Mouse (Mus musculus): Measurements from ENCODE around the gene Wdr73. TPM values are rescaled to one million over a fixed set of nuclear protein-coding genes. Genes with fewer than 3 reads are reported as not detected.

The Wdr73 gene
- polyA plus RNA-seq, 1 experiment = 15.1 TPM

DNA sequence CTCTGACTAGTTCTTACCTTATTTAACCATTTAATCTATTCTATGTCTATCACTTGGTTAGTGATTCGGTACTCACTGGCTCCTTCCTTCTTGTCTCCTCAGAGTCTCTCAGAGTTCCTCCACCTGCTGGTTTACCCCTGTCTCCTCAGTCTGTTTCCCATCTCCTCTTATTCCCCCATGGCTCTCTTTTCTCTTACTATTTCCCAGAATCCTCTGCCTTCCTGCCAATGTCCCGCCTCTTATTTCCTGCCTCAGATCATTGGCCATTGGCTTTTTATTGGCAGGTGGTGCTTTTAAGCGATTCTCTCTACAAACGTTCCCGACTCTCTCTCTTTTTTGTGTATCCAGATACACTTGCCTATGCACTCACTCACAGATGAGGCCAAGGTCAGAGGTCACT is 54.4 kb downstream of the Wdr73 start:
- H3K4me2 ChIP-seq (ENCODE audit: low read depth) = no peak overlapping the region
- no peak overlapping the region for H3ac ChIP-seq (ENCODE audit: control insufficient read depth, insufficient read length)
- TF ChIP-seq TCF12 (IDR thresholded peaks at IDR 0.05; ENCODE audit: insufficient read depth, poor library complexity, severe bottlenecking) = no peak
- H3K27me3 ChIP-seq (ENCODE audit: control insufficient read depth, insufficient read depth, insufficient read length) = no peaks in the 10 kb centered on the region
- peaks cover 11% of the 10 kb centered on the region for H3K79me2 ChIP-seq (ENCODE audit: control insufficient read depth, insufficient read depth)
- H3K36me3 ChIP-seq (ENCODE audit: control insufficient read depth, insufficient read depth) = peaks cover 3% of the 10 kb centered on the region
- H3K4me3 ChIP-seq = no peak overlapping the region

DNA sequence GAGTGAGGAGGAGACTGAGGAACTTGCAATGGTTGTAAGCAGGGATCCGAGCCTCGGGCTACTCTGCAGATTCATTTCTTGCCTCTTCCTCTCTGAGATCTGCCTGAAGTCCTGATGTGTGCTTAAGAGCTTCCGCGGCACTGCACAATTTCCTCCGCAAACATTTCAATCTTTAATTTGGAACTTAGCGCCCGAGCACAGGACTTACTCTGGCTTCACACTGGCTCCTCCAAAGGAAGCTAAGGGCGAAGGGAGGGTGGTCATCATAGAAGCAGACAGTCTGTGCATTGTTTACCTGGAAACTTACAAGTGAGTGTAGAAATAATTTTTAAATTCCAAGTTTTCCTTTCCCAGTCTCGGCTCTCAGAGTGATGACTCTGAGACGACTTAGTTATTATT is 54.8 kb downstream of the Wdr73 start:
- TF ChIP-seq TCF3 (IDR thresholded peaks at IDR 0.05; ENCODE audit: insufficient read length, low read depth) = no peak
- no peak for TF ChIP-seq MYOD1 (IDR thresholded peaks at IDR 0.05; ENCODE audit: control insufficient read depth in 1 of 3, insufficient read length in 2 of 3, low read depth in 2 of 3)
- no peak for TF ChIP-seq MAX (IDR thresholded peaks at IDR 0.05; ENCODE audit: low read depth)
- TF ChIP-seq POLR2AphosphoS2 (IDR thresholded peaks at IDR 0.05; ENCODE audit: insufficient read length, low read depth) = no peak
- no peak for TF ChIP-seq USF1 (IDR thresholded peaks at IDR 0.05; ENCODE audit: low read depth)
- TF ChIP-seq CEBPB (IDR thresholded peaks at IDR 0.05; ENCODE audit: insufficient read depth, poor library complexity, severe bottlenecking) = no peak
- TF ChIP-seq REST (IDR thresholded peaks at IDR 0.05; ENCODE audit: insufficient read depth, insufficient read length) = no peak
- TF ChIP-seq E2F4 (IDR thresholded peaks at IDR 0.05; ENCODE audit: insufficient read depth) = no peak
- no peak for TF ChIP-seq TCF12 (IDR thresholded peaks at IDR 0.05; ENCODE audit: insufficient read depth, poor library complexity, severe bottlenecking)
- no peak for TF ChIP-seq MYOG (IDR thresholded peaks at IDR 0.05; ENCODE audit: control insufficient read depth in 1 of 3, insufficient read depth in 1 of 3, insufficient read length in 2 of 3, low read depth in 2 of 3)
- Histone ChIP-seq H3K4me3 (no peak overlapping the region), H3K27me3 (ENCODE audit: control insufficient read depth, insufficient read depth, insufficient read length) (no peaks in the 10 kb centered on the region)

DNA sequence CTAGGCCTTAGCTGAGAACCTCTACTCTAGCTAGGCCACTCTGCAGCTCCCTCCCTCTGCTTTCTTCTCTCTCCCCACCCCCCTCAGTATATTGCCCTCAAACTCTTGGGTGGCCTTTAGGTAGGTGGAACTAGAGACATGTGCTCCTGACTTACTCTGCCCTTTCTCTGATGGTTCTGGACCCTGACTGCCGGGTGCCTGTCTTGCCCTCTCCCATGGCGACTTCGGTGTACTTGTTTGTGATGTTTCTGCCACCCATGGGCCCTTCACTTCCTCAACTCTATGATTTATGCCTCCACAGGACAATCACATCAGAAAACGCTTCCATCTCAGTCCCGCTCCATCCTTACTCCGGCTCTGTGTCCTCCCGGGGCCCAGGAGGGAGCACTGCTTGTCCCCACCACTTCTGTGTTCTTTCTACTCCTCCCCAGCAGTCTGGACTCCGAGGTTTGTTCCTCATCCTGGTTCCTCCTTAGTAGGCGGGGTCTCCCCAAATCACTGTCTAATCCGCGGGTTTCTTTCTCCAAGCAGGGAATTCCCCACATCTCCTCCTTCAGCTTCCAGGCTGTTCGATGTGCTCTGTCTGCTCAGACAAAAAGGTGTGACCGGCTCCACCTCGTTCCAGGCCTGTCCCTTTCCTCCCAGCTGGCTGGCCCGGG is 55.3 kb downstream of the Wdr73 start:
- Histone ChIP-seq H3K36me3 (ENCODE audit: control insufficient read depth, insufficient read depth) (peaks cover 3% of the 10 kb centered on the region), H3K79me2 (ENCODE audit: control insufficient read depth, insufficient read depth) (peaks cover 11% of the 10 kb centered on the region), H3K4me2 (ENCODE audit: low read depth) (no peak overlapping the region), H3K4me3 (no peak overlapping the region), H3ac (ENCODE audit: control insufficient read depth, insufficient read length) (no peak overlapping the region), H3K27me3 (ENCODE audit: control insufficient read depth, insufficient read depth, insufficient read length) (no peaks in the 10 kb centered on the region)
- TF ChIP-seq POLR2A (IDR thresholded peaks at IDR 0.05; ENCODE audit: insufficient read length, low read depth) (no peak), POLR2AphosphoS2 (IDR thresholded peaks at IDR 0.05; ENCODE audit: insufficient read length, low read depth) (no peak), TCF12 (IDR thresholded peaks at IDR 0.05; ENCODE audit: insufficient read depth, poor library complexity, severe bottlenecking) (no peak), TCF3 (IDR thresholded peaks at IDR 0.05; ENCODE audit: insufficient read length, low read depth) (no peak), E2F4 (IDR thresholded peaks at IDR 0.05; ENCODE audit: insufficient read depth) (no peak), REST (IDR thresholded peaks at IDR 0.05; ENCODE audit: insufficient read depth, insufficient read length) (no peak), SRF (IDR thresholded peaks at IDR 0.05; ENCODE audit: control insufficient read depth, insufficient read length, low read depth) (no peak), MYOD1 (IDR thresholded peaks at IDR 0.05; ENCODE audit: control insufficient read depth in 1 of 3, insufficient read length in 2 of 3, low read depth in 2 of 3) (no peak), CEBPB (IDR thresholded peaks at IDR 0.05; ENCODE audit: insufficient read depth, poor library complexity, severe bottlenecking) (no peak), MAX (IDR thresholded peaks at IDR 0.05; ENCODE audit: low read depth) (no peak), USF1 (IDR thresholded peaks at IDR 0.05; ENCODE audit: low read depth) (no peak), MYOG (IDR thresholded peaks at IDR 0.05; ENCODE audit: control insufficient read depth in 1 of 3, insufficient read depth in 1 of 3, insufficient read length in 2 of 3, low read depth in 2 of 3) (no peak)

More for the DNA sequence above, 54.8 kb downstream of the Wdr73 start:
- Histone ChIP-seq H3ac (ENCODE audit: control insufficient read depth, insufficient read length) (no peak overlapping the region), H3K4me2 (ENCODE audit: low read depth) (no peak overlapping the region), H3K36me3 (ENCODE audit: control insufficient read depth, insufficient read depth) (peaks cover 3% of the 10 kb centered on the region), H3K79me2 (ENCODE audit: control insufficient read depth, insufficient read depth) (peaks cover 11% of the 10 kb centered on the region)

DNA sequence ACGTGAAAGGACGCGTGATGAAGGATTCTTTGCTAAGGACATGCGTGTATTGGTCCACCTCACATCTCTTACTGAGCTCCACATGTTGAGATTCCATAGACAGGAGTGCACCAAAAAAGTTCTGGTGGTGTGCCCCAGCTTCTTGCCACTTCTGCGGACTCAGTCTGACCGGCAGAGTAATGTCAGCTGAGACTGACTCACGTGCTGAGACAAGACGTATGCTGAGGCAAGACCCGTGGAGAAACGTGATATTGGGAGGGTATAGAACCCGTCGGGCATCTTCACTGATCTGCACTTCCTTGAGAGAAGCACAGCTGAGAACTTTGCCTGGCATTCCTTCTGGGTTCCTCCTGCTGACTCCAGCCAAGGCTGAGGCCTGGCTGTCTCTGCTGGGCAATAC is 56.4 kb downstream of the Wdr73 start:
- no peak overlapping the region for H3K4me3 ChIP-seq
- peaks cover 18% of the 10 kb centered on the region for H3K79me2 ChIP-seq (ENCODE audit: control insufficient read depth, insufficient read depth)
- H3K36me3 ChIP-seq (ENCODE audit: control insufficient read depth, insufficient read depth) = peaks cover 3% of the 10 kb centered on the region
- no peak for TF ChIP-seq TCF12 (IDR thresholded peaks at IDR 0.05; ENCODE audit: insufficient read depth, poor library complexity, severe bottlenecking)
- TF ChIP-seq POLR2AphosphoS2 (IDR thresholded peaks at IDR 0.05; ENCODE audit: insufficient read length, low read depth) = no peak
- H3K4me2 ChIP-seq (ENCODE audit: low read depth) = no peak overlapping the region
- H3K27me3 ChIP-seq (ENCODE audit: control insufficient read depth, insufficient read depth, insufficient read length) = no peaks in the 10 kb centered on the region
- H3ac ChIP-seq (ENCODE audit: control insufficient read depth, insufficient read length) = no peak overlapping the region

DNA sequence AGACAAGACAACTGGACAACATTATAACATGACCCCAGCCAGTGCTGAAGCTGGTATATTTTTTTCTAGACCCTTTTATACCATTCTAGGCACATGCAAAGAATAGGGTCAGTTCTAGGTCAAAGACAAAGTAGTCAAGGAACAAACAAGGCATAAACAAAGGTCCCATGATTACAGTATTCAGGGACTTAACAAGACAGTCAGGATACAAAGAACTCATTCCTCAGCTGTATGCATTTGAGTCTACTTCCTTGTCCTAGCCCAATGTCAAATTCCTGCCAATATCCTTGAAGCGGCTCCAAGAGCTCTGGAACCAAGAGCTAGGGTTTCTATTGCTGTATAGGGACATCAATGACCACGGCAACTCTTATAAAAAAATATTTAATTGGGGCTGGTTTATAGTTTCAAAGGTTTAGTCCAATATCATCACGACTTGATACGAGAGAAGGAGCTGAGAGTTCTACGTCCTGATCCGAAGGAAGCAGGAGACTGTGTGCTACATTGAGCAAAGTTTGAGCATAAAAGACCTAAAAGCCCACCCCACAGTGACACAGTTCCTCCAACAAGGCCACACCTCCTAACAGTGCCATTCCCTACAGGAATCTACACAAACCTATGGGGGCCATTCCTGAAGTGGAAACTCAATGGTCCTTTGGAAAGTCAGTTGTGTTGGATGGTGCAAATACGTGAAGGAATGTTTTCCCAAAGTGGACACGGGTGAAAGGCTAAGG is 57.0 kb downstream of the Wdr73 start:
- H3K27me3 ChIP-seq (ENCODE audit: control insufficient read depth, insufficient read depth, insufficient read length) = no peaks in the 10 kb centered on the region
- H3ac ChIP-seq (ENCODE audit: control insufficient read depth, insufficient read length) = no peak overlapping the region
- H3K4me2 ChIP-seq (ENCODE audit: low read depth) = no peak overlapping the region
- peaks cover 24% of the 10 kb centered on the region for H3K79me2 ChIP-seq (ENCODE audit: control insufficient read depth, insufficient read depth)
- no peak overlapping the region for H3K4me3 ChIP-seq
- no peak for TF ChIP-seq REST (IDR thresholded peaks at IDR 0.05; ENCODE audit: insufficient read depth, insufficient read length)
- TF ChIP-seq TCF3 (IDR thresholded peaks at IDR 0.05; ENCODE audit: insufficient read length, low read depth) = no peak
- TF ChIP-seq POLR2AphosphoS2 (IDR thresholded peaks at IDR 0.05; ENCODE audit: insufficient read length, low read depth) = no peak
- TF ChIP-seq MYOG (IDR thresholded peaks at IDR 0.05; ENCODE audit: control insufficient read depth in 1 of 3, insufficient read depth in 1 of 3, insufficient read length in 2 of 3, low read depth in 2 of 3) = no peak
- no peak for TF ChIP-seq POLR2A (IDR thresholded peaks at IDR 0.05; ENCODE audit: insufficient read length, low read depth)
- TF ChIP-seq CEBPB (IDR thresholded peaks at IDR 0.05; ENCODE audit: insufficient read depth, poor library complexity, severe bottlenecking) = no peak
- no peak for TF ChIP-seq TCF12 (IDR thresholded peaks at IDR 0.05; ENCODE audit: insufficient read depth, poor library complexity, severe bottlenecking)
- no peak for TF ChIP-seq MYOD1 (IDR thresholded peaks at IDR 0.05; ENCODE audit: control insufficient read depth in 1 of 3, insufficient read length in 2 of 3, low read depth in 2 of 3)
- no peak for TF ChIP-seq USF1 (IDR thresholded peaks at IDR 0.05; ENCODE audit: low read depth)
- no peak for TF ChIP-seq SRF (IDR thresholded peaks at IDR 0.05; ENCODE audit: control insufficient read depth, insufficient read length, low read depth)
- TF ChIP-seq E2F4 (IDR thresholded peaks at IDR 0.05; ENCODE audit: insufficient read depth) = no peak
- TF ChIP-seq MAX (IDR thresholded peaks at IDR 0.05; ENCODE audit: low read depth) = no peak
- H3K36me3 ChIP-seq (ENCODE audit: control insufficient read depth, insufficient read depth) = peaks cover 3% of the 10 kb centered on the region

All from myocyte (in vitro differentiated cells).